Mouse (Mus musculus): Measurements from ENCODE around the gene Ddn.
A peak's percentile ranks its signal among the peaks of the same experiment; 100 is the strongest.

Gene Ddn

DNA sequence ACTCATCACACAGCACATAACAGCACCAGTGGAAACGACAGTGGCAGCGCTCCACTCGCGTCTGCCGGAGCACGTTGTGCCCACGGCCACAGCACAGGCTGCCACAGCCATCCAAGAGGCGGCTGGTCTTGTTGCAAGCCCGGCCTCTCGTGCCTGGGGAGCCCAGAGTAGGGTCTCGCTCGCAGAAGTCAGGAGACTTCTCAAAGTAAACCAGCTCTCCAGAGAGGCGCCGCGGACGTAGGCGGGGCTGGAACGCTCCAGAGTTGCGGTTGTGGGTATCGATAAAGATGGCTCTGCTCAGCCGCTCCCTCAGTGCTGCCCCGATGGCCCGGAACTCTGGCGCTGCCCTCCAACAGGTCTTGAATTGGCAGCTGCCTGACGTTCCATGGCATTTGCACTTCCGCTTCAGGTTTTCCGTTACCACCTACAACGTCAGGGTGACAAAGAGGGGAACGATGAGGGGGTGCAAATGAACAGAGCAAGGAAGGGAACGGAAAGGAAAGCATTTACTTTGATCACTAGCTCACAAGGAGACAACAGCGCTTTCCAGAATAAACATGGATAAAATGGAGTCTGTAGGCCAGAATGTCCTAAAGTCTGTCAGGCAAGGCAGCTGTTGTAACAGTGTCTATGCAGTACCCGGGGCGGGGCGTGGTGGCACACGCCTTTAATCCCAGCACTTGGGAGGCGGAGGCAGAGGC, 36.6 kb downstream of the Ddn start:
- no peak for DNase-seq

DNA sequence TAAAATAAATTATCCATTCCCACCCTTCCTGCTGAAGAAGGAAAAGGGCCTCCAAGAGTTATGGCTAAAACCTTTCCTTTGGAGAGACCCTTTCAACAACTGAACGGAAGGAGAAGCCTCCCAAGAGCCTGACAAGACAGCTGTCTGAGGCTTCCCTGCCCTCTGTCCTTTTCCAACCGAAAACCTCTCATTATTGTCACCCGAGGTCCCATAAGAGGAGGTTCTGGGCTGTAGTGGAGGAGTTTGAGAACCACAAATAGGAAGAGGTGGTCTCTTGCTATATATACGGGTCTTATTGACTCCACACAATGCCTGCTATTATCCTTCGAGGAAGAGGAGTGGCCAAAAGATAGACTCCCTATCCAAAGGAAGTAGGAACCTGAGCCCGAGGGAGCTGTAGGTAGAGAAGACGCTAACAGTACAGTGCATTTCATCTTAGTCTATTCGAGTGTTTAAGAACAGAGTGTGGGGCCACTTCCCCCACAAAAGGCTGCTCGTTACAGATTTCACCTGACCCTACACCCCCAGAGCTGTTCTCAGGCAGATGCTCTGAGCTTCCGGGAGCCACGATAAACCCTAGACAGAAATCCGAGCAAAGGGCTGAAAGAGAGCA, 37.4 kb downstream of the Ddn start:
- DNase-seq: no peak

DNA sequence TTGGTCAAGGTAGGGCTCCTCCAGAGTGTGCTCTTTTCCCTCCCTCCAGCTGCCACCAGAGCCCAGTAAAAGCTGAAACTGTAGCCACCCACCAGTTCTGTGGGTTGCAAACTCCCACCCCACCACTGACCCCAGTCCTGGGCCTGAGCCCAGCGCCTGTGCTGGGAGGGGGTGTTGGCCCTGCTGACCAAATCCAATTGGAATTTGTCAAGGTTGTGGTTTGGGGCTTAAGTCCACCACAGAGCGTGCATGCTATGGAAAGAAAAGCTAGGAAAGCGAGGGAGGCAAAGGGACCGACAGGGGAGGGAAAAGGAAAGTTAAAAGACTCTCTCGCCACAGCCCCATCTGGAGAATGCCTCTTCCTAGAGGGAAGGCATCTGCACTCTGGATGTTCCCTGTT, 41.0 kb downstream of the Ddn start:
- no peak for DNase-seq

GRCm38 (mm10) chr15:98765929-98766328, 43.4 kb downstream of the Ddn start:
- no peak for DNase-seq

GRCm38 (mm10) chr15:98762670-98763529, 46.4 kb downstream of the Ddn start, which contains the start of gene Arf3:
Arf3 (minus strand) TSS chr15:98763214.
- DNase-seq: peak; percentile 92

- DNase-seq: peak; percentile 81
These were observed 47.1 kb downstream of the Ddn start for GRCm38 (mm10) chr15:98762201-98762621.

DNA sequence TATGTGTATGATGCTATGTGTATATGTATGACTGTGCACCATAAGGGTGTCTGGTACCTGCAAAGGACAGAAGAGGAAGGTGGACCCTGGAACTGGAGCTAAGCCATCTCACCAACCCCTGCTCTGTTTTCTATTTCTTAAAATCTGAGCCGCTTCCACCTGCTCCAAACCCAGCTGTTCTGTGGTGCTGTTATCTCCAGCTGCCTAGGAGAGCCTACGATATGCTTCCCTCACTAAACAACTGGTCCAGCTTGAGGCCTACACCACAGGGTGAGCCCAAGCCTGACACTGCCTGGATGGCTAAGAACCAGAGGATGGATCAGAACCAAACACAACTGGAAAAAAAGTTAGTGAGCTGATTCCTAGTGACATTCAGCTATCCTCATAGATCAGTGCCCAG, 55.2 kb downstream of the Ddn start:
- no peak for DNase-seq

All from cerebellum, adult 11-12 months (tissue).